Mouse (Mus musculus): ENCODE results near the gene Msgn1. TPM values are rescaled to one million over a fixed set of nuclear protein-coding genes. Genes with fewer than 3 reads are reported as not detected.

Msgn1 gene
- not detected in 2 replicates for polyA plus RNA-seq (2015; fragmentation: Nextera tagmentation; extraction: Ambion mirVana)

DNA sequence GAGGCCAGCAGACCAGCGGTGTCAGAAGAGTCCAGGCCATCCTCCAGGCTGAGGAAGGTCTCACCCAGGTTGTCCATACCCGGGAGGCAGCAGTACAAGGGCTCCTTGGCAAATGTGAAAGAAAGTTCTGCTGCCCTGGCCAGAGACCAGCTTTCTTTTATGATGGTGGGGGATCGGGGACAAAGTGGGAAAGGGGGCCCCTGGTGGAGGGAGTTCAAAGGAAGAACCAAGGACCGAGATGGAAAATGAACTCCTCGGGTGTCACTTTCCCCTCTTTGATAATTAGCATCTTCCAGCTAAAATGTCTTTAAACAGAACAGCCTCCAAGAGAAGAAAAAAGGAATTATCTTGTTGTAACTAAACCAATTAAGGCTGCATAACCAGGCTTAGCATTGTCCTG, at the start of gene Msgn1:
TSS of gene Msgn1 (minus strand) at position 101 of the 400 bp plus-strand sequence.
- Histone ChIP-seq H3K9ac (no peak within 1 kb of the TSS), H3K4me1 (peaks cover 10% of the 10 kb centered on the region; the same call in 1 of the 2 replicates), H3K27ac (no peak within 1 kb of the TSS), H3K4me2 (peak within 1 kb of the TSS; percentile 24), H3K4me3 (replicated peaks) (no peak within 1 kb of the TSS), H3K27me3 (peaks cover 14% of the 10 kb centered on the region), H3K36me3 (no peaks in the 10 kb centered on the region), H3K9me3 (replicated peaks) (no peaks in the 10 kb centered on the region)
- 15% methylated on average over 5 of the region's 5 CpGs for WGBS
- ATAC-seq (replicated peaks; ENCODE audit: low FRiP score), result no peak

DNA sequence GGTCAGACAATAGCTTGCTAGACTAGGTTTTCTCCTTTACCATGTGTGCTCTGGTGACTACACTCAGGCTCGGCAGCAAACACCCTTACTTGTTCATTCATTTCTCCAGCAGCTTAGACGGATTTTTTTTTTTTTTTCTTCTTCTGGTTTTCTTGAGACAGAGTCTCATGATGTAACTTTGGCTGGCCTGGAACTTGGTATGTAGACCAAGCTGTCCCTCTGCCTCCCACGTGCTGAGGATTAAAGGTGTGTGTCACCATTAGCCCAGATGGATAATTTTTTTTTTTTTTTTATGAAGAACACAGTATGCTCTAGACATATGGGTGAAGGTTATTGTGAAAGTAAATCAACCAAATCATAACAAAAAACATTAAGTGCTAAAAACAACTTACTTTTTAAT, 41.5 kb upstream of the Msgn1 start:
- ATAC-seq (replicated peaks; ENCODE audit: low FRiP score), result no peak
- Histone ChIP-seq H3K27ac (no peak overlapping the region), H3K4me2 (no peak overlapping the region), H3K4me3 (replicated peaks) (no peak overlapping the region), H3K36me3 (peaks cover 53% of the 10 kb centered on the region), H3K27me3 (no peaks in the 10 kb centered on the region), H3K9ac (no peak overlapping the region), H3K9me3 (replicated peaks) (no peaks in the 10 kb centered on the region), H3K4me1 (no peaks in the 10 kb centered on the region)
- 76% methylated on average over 3 of the region's 3 CpGs for WGBS

DNA sequence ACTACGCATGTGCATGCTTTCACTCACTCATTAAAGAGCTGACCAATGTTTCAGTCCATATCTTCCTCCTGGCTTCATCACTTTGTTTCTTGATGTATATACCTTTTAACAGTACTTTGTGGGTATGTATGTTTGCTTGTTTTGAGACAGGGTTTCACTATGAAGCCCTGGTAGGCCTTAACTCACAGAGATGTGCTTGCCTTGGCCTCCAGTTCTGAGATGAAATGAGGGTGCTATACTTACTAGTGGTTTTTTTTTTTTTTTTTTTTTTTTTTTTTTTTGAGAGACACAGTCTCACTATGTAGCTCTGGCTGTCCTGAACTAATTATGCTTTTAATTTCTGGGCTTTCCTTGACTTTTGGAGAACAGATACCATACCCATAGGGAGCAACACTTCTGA, 38.7 kb upstream of the Msgn1 start:
- Histone ChIP-seq H3K27ac (no peak overlapping the region), H3K4me1 (no peaks in the 10 kb centered on the region), H3K36me3 (peaks cover 52% of the 10 kb centered on the region), H3K4me3 (replicated peaks) (no peak overlapping the region), H3K4me2 (no peak overlapping the region), H3K9me3 (replicated peaks) (no peaks in the 10 kb centered on the region), H3K27me3 (no peaks in the 10 kb centered on the region), H3K9ac (no peak overlapping the region)
- WGBS, result 91% methylated on average over 1 of the region's 1 CpGs
- no peak for ATAC-seq (replicated peaks; ENCODE audit: low FRiP score)

DNA sequence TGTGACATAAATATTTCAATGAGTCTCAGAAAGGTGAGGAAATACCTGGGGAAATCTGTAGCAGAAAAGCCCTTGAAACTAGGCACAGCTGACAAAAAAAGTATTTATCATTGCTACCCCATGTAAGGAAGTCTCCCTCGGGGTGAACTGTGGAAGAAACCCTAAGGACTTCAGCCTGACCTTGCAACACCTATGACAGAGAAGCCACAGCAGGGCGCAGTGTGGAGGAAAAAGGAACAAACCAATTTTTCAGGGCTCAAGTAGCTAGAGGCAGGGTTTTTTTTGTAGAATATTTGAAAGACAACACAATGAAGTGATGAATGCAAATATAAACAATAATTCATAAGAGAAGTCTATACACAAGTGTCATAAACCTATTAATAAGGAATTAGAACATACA, 27.2 kb upstream of the Msgn1 start:
- Histone ChIP-seq H3K27me3 (no peaks in the 10 kb centered on the region), H3K4me2 (no peak overlapping the region), H3K4me1 (no peaks in the 10 kb centered on the region), H3K9me3 (replicated peaks) (no peaks in the 10 kb centered on the region), H3K27ac (no peak overlapping the region), H3K9ac (no peak overlapping the region), H3K36me3 (peaks cover 2% of the 10 kb centered on the region), H3K4me3 (replicated peaks) (no peak overlapping the region)
- ATAC-seq (replicated peaks; ENCODE audit: low FRiP score), result no peak
- 72% methylated on average over 2 of the region's 2 CpGs for WGBS

DNA sequence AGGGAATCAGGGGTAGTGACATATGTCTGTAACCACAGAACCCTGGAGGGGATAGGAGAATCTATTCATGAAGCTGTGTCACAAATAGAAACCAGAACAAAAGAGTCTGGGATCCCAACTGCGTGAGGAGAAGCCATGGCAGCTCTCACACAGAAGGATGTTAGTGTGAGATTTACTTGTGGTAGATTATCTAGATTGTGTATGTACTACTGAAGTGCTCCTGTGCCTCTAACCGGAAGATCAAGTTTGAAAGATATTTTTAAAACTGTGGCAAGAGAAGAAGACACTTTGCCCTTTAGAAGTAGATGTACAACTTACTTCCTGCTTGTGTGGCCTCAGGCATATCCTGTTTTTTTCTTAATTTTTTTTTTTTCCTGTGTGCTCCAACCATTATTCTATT, 21.5 kb upstream of the Msgn1 start:
- Histone ChIP-seq H3K27me3 (no peaks in the 10 kb centered on the region), H3K4me3 (replicated peaks) (no peak overlapping the region), H3K9ac (no peak overlapping the region), H3K36me3 (no peaks in the 10 kb centered on the region), H3K27ac (no peak overlapping the region), H3K4me1 (peaks cover 5% of the 10 kb centered on the region; the same call in 1 of the 2 replicates), H3K4me2 (no peak overlapping the region), H3K9me3 (replicated peaks) (no peaks in the 10 kb centered on the region)
- no peak for ATAC-seq (replicated peaks; ENCODE audit: low FRiP score)
- 69% methylated on average over 2 of the region's 2 CpGs for WGBS

DNA sequence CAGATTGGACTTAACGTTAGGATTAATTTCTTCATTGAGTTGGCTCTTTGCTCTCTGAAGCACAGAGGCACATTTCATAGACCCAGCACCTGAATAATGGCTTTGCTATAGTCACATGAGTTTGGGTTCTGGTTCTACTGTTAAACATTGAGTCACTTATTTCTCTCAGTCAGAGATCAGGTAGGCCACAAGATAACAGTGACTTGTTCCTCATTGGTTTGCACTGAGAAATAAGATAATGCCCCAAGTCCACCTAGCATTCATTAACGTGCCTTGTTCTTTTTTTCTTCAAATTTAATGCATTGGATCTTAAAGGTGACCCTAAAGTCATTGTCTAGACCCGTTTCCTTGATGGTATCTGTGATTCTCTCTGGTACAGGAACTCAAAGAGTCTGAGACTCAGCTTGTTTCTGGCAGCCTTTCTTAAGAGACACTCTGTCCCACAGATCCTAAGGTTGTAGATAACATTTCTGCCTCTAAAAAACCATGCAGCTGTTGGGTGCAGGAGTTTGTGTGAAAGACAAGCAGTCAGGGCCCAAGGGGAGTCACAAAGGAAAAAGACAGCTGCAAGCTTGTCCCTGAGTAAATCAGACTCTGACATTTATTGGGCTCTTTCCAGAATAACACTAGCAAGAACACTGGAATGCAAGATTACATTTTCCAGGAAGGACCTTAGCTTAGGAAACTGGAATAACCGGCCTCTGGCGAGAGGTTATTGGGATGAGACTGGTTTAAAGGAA, 17.9 kb upstream of the Msgn1 start:
- H3K36me3 ChIP-seq, result no peaks in the 10 kb centered on the region
- no peaks in the 10 kb centered on the region for H3K9me3 ChIP-seq (replicated peaks)
- H3K27me3 ChIP-seq, result no peaks in the 10 kb centered on the region
- H3K4me3 ChIP-seq (replicated peaks), result no peak overlapping the region
- H3K4me2 ChIP-seq, result no peak overlapping the region
- H3K9ac ChIP-seq, result no peak overlapping the region
- WGBS, result 45% methylated on average over 5 of the region's 5 CpGs
- ATAC-seq (replicated peaks; ENCODE audit: low FRiP score), result no peak
- peaks cover 11% of the 10 kb centered on the region for H3K4me1 ChIP-seq
- no peak overlapping the region for H3K27ac ChIP-seq

DNA sequence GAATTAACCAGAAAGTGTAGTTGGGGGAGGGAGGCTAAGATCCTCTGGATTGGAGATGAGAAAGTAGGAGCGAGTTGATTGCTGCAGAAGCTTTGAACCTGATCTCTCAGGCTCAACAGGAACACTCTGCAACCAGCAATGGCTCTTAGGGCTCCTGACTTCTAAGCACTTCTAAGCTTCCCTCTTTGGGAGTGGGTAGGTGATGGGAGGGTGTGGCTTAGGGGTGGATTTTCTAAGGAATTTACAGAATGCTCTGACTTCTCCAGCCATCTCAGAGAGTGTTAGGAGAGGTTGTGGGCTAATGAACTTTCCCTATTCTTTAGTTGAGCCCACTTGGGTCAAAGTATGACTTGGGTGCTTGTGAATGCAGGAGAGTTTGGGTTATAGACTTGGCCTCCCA, 17.4 kb upstream of the Msgn1 start:
- peaks cover 11% of the 10 kb centered on the region for H3K4me1 ChIP-seq
- no peak overlapping the region for H3K4me2 ChIP-seq
- WGBS, result 59% methylated on average over 1 of the region's 1 CpGs
- H3K36me3 ChIP-seq, result no peaks in the 10 kb centered on the region
- H3K27me3 ChIP-seq, result no peaks in the 10 kb centered on the region
- H3K4me3 ChIP-seq (replicated peaks), result no peak overlapping the region
- H3K27ac ChIP-seq, result no peak overlapping the region
- H3K9ac ChIP-seq, result no peak overlapping the region
- ATAC-seq (replicated peaks; ENCODE audit: low FRiP score), result no peak
- no peaks in the 10 kb centered on the region for H3K9me3 ChIP-seq (replicated peaks)

DNA sequence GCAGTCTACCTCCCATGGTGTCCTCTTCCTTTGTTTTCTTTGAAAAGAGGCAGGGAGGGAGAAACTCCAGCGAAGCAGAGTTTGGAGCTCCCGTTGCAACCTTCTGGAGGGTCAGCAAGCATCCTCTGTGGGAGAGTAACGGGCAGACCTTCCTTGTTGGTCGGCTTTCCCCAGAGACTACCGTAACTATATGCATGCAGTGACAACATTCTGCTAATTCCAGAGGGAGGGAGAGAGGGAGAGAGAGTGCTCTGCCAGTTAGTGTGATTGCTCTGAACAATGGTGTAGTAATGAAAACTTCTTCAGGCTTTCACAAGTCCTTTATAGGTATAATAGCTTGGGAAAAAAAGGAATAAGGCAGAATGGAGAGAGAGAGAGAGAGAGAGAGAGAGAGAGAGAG, 15.9 kb upstream of the Msgn1 start:
- Histone ChIP-seq H3K4me3 (replicated peaks) (no peak overlapping the region), H3K4me1 (peaks cover 11% of the 10 kb centered on the region), H3K4me2 (no peak overlapping the region), H3K36me3 (no peaks in the 10 kb centered on the region), H3K27ac (no peak overlapping the region), H3K9ac (no peak overlapping the region), H3K9me3 (replicated peaks) (no peaks in the 10 kb centered on the region), H3K27me3 (no peaks in the 10 kb centered on the region)
- no peak for ATAC-seq (replicated peaks; ENCODE audit: low FRiP score)
- 4% methylated on average over 5 of the region's 5 CpGs for WGBS

DNA sequence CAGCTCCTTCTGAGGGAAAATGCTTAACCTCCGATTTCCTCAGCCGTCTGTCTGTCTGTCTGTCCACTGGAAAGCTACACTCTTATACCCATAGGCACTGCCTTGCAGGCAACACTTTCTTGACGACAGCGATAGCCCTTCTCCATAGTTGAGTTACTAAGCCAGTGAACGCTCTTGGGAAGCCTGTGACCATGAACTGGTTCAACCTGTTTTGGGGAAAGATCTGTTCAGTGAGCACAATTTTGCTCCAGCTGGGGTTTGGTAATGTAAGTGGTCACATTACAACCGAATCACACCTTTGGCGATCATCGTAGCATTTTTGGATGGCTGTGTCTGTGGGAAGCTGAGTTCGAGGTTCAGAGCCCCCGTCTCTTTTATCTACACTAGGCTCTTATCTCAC, 14.3 kb upstream of the Msgn1 start:
- H3K4me3 ChIP-seq (replicated peaks), result no peak overlapping the region
- no peaks in the 10 kb centered on the region for H3K27me3 ChIP-seq
- WGBS, result 81% methylated on average over 10 of the region's 10 CpGs
- no peaks in the 10 kb centered on the region for H3K9me3 ChIP-seq (replicated peaks)
- H3K36me3 ChIP-seq, result no peaks in the 10 kb centered on the region
- H3K4me1 ChIP-seq, result peaks cover 11% of the 10 kb centered on the region
- peak; percentile 54; the same call in 1 of the 2 replicates for ATAC-seq (replicated peaks; ENCODE audit: low FRiP score)
- H3K27ac ChIP-seq, result no peak overlapping the region
- H3K4me2 ChIP-seq, result no peak overlapping the region
- H3K9ac ChIP-seq, result no peak overlapping the region

DNA sequence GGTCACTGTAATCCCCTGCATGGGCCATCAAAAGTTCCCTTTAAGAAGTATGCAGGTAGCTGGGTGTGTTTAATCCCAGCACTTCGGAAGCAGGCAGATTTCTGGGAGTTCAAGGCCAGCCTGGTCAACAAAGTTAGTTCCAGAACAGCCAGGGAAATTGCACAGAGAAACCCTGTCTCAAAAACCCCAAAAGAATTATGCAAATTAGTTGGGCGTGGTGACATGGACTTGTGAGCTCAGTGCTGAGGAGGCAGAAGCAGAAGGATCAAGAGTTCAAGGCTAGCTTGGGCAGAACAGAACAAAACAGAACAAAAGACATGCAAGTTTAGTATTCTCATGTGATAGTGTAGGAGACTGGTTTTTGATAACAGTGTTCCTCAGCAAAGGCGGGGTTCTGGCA, 13.8 kb upstream of the Msgn1 start:
- WGBS, result 67% methylated on average over 3 of the region's 3 CpGs
- H3K27ac ChIP-seq, result no peak overlapping the region
- no peaks in the 10 kb centered on the region for H3K9me3 ChIP-seq (replicated peaks)
- H3K4me2 ChIP-seq, result no peak overlapping the region
- no peak for ATAC-seq (replicated peaks; ENCODE audit: low FRiP score)
- no peaks in the 10 kb centered on the region for H3K27me3 ChIP-seq
- no peaks in the 10 kb centered on the region for H3K36me3 ChIP-seq
- H3K9ac ChIP-seq, result no peak overlapping the region
- peaks cover 11% of the 10 kb centered on the region for H3K4me1 ChIP-seq
- no peak overlapping the region for H3K4me3 ChIP-seq (replicated peaks)

DNA sequence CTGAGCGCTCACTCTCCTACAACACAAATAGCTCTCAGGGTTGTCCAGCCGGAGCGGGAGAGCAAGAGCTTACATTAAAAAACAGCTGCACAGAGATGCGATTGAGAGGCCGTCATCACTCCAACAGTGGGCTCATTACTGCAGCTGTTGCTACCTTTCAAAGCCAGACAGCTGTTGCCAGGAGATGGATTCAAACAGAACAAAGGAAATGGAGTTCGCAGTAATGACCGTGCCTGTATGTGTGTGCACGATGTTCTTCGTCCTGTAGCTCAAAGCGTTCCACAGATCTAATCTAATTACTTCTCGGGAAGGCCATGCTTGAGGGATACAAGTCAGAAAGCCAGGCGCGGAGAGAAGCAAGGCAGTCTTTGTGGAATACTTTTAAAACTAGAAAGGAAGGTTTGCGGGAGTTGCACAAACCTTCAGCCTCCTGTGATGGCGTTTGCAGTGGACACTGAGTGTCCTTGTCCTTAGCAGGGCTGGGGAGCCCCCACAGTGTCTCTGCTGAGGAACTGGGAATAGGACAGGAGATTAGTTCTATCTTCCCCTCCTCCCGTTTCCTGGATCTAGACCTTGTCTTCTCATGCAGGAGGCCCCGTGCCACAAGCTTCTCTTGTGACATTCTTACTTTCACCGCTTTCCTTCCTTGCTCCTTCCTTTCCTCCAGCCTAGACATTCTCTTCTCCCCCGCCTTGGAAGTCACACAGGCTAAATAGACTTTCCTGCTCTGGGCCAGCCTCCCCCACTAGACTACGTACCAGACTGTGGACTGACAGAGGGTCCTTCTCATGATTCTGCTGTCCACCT, 13.0 kb upstream of the Msgn1 start:
- Histone ChIP-seq H3K4me2 (0 out of 2 replicates have a peak overlapping the region, but pooled peaks have one; percentile 2), H3K4me3 (replicated peaks) (no peak overlapping the region), H3K27ac (no peak overlapping the region), H3K9ac (no peak overlapping the region), H3K9me3 (replicated peaks) (no peaks in the 10 kb centered on the region), H3K27me3 (no peaks in the 10 kb centered on the region; the same call in 1 of the 2 replicates), H3K4me1 (peaks cover 6% of the 10 kb centered on the region), H3K36me3 (no peaks in the 10 kb centered on the region)
- 0 out of 2 replicates have a peak, but pooled peaks have one; percentile 7 for ATAC-seq (replicated peaks; ENCODE audit: low FRiP score)
- WGBS, result 52% methylated on average over 20 of the region's 20 CpGs

DNA sequence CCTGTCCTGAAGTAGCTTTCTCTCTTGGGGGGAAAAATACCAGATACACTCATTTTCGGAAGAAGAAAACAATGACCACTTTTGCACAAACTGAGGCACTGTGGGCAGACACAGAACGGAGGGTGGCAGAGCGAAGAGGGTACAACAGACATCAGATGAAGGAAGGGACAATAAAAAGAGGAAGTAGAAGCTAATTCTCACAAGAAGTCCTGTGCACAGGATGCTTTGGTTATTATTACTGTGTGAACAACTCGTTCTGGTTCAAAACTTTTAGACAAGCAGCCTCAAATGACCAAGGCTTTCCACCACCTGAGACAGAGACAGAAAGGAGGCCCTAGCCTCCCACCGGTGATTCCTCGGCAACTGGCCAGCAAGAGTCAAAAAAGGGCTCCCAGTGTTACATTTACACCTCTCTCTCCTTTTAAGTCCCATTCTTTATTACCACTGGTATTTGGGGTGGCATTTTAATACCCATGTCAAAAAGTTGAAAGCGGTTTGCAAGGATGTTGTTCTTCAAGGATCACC, 9.0 kb upstream of the Msgn1 start:
- Histone ChIP-seq H3K4me2 (no peak overlapping the region), H3K27me3 (no peaks in the 10 kb centered on the region; the same call in 1 of the 2 replicates), H3K9me3 (replicated peaks) (no peaks in the 10 kb centered on the region), H3K4me1 (0 out of 2 replicates have a peak, but pooled peaks cover 2% of the 10 kb centered on the region), H3K36me3 (no peaks in the 10 kb centered on the region), H3K9ac (no peak overlapping the region), H3K27ac (no peak overlapping the region), H3K4me3 (replicated peaks) (no peak overlapping the region)
- ATAC-seq (replicated peaks; ENCODE audit: low FRiP score), result no peak
- WGBS, result 24% methylated on average over 7 of the region's 7 CpGs
